In the genomic region with DNA sequence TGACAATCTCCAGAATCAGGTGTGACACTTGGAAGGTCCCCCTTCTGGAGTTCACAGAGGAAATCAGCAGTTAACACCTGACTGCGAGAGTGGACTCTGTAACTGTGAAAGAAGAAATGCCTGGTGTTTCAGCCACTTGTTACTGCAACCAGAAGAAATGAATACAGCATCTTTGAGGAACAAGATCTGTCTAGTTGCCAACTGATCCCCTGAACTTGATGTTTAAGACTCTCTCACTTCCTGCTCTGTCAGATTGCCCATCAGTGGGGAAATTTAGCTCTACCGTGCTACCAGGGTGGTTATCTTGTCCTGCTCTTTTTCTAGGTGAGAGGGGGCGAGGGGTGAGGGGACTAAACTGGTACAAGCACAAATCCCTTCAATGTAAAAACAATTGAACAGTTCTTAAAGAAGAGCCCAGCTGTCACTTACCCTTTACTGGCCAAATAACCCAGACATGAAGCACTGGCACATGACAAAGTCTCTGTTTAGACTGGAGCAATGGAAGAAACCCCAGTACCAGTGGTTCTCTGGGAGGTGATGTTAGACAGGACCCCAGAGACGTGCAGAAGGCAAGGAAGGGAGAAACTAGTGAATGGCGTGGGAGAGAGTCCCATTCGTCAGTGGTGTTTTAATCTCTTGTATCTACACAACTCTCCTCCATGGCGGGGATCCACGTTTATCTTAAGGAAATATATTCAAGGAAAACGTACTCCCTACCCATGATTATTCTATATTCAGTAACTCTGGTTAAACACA, we compare ENCODE assay signal across 25 mouse cellular contexts.
A peak's percentile ranks its signal among the peaks of the same experiment; 100 is the strongest.
DNase-seq lines count a peak whose midpoint lies in the region; ATAC-seq and TF ChIP-seq lines count a peak whose summit lies in the region.
"Had no signal": no experiment of that assay in that cellular context is flagged by ENCODE, and none has a peak within 500 bp of the region (broad histone marks: within the 10 kb centered on the region; RNA-seq: fewer than 3 reads in every experiment).

No protein-coding gene starts in this region.

- peak overlapping the region; percentile 65 for H3K27ac ChIP-seq in intestine, embryonic 14.5 days (ENCODE audit: low read depth)
- H3K27ac ChIP-seq in intestine, postnatal 0 days (ENCODE audit: low read depth, low read length), result no peak overlapping the region
- peak overlapping the region; percentile 14; the same call in 1 of the 2 replicates for H3K27ac ChIP-seq in small intestine, adult 2 months (ENCODE audit: insufficient read depth, low read depth, low read length)
- no peak overlapping the region for H3K27ac ChIP-seq in cerebellum, adult 2 months (ENCODE audit: insufficient read depth, low read length)
- H3K27ac ChIP-seq: embryonic facial prominence, embryonic 12.5 days; hindbrain, embryonic 12.5 days; kidney, postnatal 0 days; limb, embryonic 13.5 days; liver, embryonic 15.5 days; neural tube, embryonic 12.5 days had no signal

- no peak for DNase-seq in intestine, embryonic 14.5 days (ENCODE audit: low spot score)
- peak; percentile 50 for DNase-seq in A20 (ENCODE audit: low read depth, low spot score)
- DNase-seq in cerebellum, adult 2 months, result no peak
- DNase-seq: adrenal gland, adult 2 months; cerebellum, adult 9-11 months; heart, postnatal 10 days; kidney, adult 11 months; layer of hippocampus, postnatal 36 days; spleen, adult 18-20 months; thymus, postnatal 36 days had no signal

- TF ChIP-seq POLR2A in small intestine, adult 2 months (IDR thresholded peaks at IDR 0.05; ENCODE audit: low read depth, low read length), result no peak
- TF ChIP-seq POLR2A in cerebellum, adult 2 months (IDR thresholded peaks at IDR 0.05; ENCODE audit: borderline replicate concordance, insufficient read depth, low read length), result no peak

- H3K27me3 ChIP-seq in intestine, embryonic 14.5 days (replicated peaks; ENCODE audit: control insufficient read depth, insufficient read depth, low read length), result no peaks in the 10 kb centered on the region
- H3K27me3 ChIP-seq in intestine, postnatal 0 days (replicated peaks; ENCODE audit: control insufficient read depth, insufficient read depth, low read length), result no peaks in the 10 kb centered on the region
- H3K27me3 ChIP-seq in small intestine, adult 2 months (ENCODE audit: control insufficient read depth, insufficient read depth, low read length), result no peaks in the 10 kb centered on the region
- no peaks in the 10 kb centered on the region for H3K27me3 ChIP-seq in cerebellum, adult 2 months (ENCODE audit: control insufficient read depth, insufficient read depth, low read length)
- H3K27me3 ChIP-seq: embryonic facial prominence, embryonic 12.5 days; hindbrain, embryonic 12.5 days; limb, embryonic 13.5 days; liver, embryonic 15.5 days; neural tube, embryonic 12.5 days had no signal

- peak; percentile 66; the same call in 1 of the 2 replicates for ATAC-seq in intestine, embryonic 14.5 days (replicated peaks; ENCODE audit: low FRiP score, low TSS enrichment, low read depth)
- ATAC-seq in intestine, postnatal 0 days, result no peak
- peak; percentile 41 for ATAC-seq in granulocyte monocyte progenitor cell, adult 5-6 weeks (replicated peaks; ENCODE audit: poor library complexity, severe bottlenecking)
- ATAC-seq in megakaryocyte-erythroid progenitor cell, adult 5-6 weeks (replicated peaks; ENCODE audit: low FRiP score, low TSS enrichment, poor library complexity, severe bottlenecking), result no peak
- ATAC-seq: forebrain, embryonic 14.5 days; lung, postnatal 0 days had no signal

- 43% methylated on average over 9 of the region's 9 CpGs for WGBS in intestine, embryonic 14.5 days
- 65% methylated on average over 9 of the region's 9 CpGs for WGBS in intestine, postnatal 0 days
- WGBS in small intestine, adult 2 months, result 70% methylated on average over 9 of the region's 9 CpGs
- 87% methylated on average over 9 of the region's 9 CpGs for WGBS in cerebellum, adult 2 months

- no peak overlapping the region for H3K4me2 ChIP-seq in intestine, embryonic 14.5 days (ENCODE audit: low read length)
- H3K4me2 ChIP-seq in intestine, postnatal 0 days (replicated peaks; ENCODE audit: low read depth), result no peak overlapping the region
- H3K4me2 ChIP-seq: embryonic facial prominence, embryonic 12.5 days; heart, embryonic 11.5 days; hindbrain, embryonic 12.5 days; limb, embryonic 13.5 days; liver, embryonic 15.5 days; midbrain, embryonic 11.5 days; neural tube, embryonic 12.5 days had no signal

- H3K9ac ChIP-seq in intestine, embryonic 14.5 days (ENCODE audit: low read length), result no peak overlapping the region
- no peak overlapping the region for H3K9ac ChIP-seq in intestine, postnatal 0 days (ENCODE audit: low read depth, low read length)
- H3K9ac ChIP-seq: embryonic facial prominence, embryonic 12.5 days; hindbrain, embryonic 12.5 days; limb, embryonic 13.5 days; liver, embryonic 15.5 days; neural tube, embryonic 12.5 days had no signal

- H3K36me3 ChIP-seq in intestine, embryonic 14.5 days (ENCODE audit: control insufficient read depth, insufficient read depth, low read length), result no peaks in the 10 kb centered on the region
- H3K36me3 ChIP-seq in intestine, postnatal 0 days (ENCODE audit: control insufficient read depth, insufficient read depth), result no peaks in the 10 kb centered on the region
- no peaks in the 10 kb centered on the region for H3K36me3 ChIP-seq in small intestine, adult 2 months (ENCODE audit: control insufficient read depth, insufficient read depth, low read length)
- H3K36me3 ChIP-seq: embryonic facial prominence, embryonic 12.5 days; hindbrain, embryonic 12.5 days; limb, embryonic 13.5 days; liver, embryonic 15.5 days; neural tube, embryonic 12.5 days had no signal

- H3K4me3 ChIP-seq in intestine, embryonic 14.5 days (ENCODE audit: low read depth, low read length), result no peak overlapping the region
- H3K4me3 ChIP-seq in intestine, postnatal 0 days (ENCODE audit: low read depth, low read length), result no peak overlapping the region
- H3K4me3 ChIP-seq in small intestine, adult 2 months (ENCODE audit: low read depth, low read length), result no peak overlapping the region
- no peak overlapping the region for H3K4me3 ChIP-seq in cerebellum, adult 2 months (replicated peaks; ENCODE audit: insufficient read depth, low read depth, low read length)
- H3K4me3 ChIP-seq: embryonic facial prominence, embryonic 12.5 days; erythroblast, embryonic 14.5 days; hindbrain, embryonic 12.5 days; limb, embryonic 13.5 days; liver, embryonic 15.5 days; neural tube, embryonic 12.5 days had no signal

- peaks cover 11% of the 10 kb centered on the region; the same call in 1 of the 2 replicates for H3K4me1 ChIP-seq in intestine, embryonic 14.5 days (replicated peaks; ENCODE audit: control insufficient read depth, insufficient read depth, low read length)
- no peaks in the 10 kb centered on the region for H3K4me1 ChIP-seq in intestine, postnatal 0 days (replicated peaks; ENCODE audit: control insufficient read depth, insufficient read depth, low read length)
- no peaks in the 10 kb centered on the region for H3K4me1 ChIP-seq in small intestine, adult 2 months (ENCODE audit: control insufficient read depth, insufficient read depth, insufficient read length, low read length)
- H3K4me1 ChIP-seq in cerebellum, adult 2 months (ENCODE audit: control insufficient read depth, insufficient read depth, low read length), result no peaks in the 10 kb centered on the region
- H3K4me1 ChIP-seq: embryonic facial prominence, embryonic 12.5 days; hindbrain, embryonic 12.5 days; limb, embryonic 13.5 days; liver, embryonic 15.5 days; neural tube, embryonic 12.5 days had no signal

- no peak for TF ChIP-seq CTCF in intestine, postnatal 0 days (IDR thresholded peaks at IDR 0.05; ENCODE audit: low read depth)
- no peak for TF ChIP-seq CTCF in small intestine, adult 2 months (IDR thresholded peaks at IDR 0.05; ENCODE audit: extremely low read depth, insufficient read length, insufficient replicate concordance, low read depth, low read length)
- TF ChIP-seq CTCF in cerebellum, adult 2 months (IDR thresholded peaks at IDR 0.05; ENCODE audit: borderline replicate concordance, insufficient read depth, low read depth, low read length), result no peak

- H3K9me3 ChIP-seq in intestine, embryonic 14.5 days (ENCODE audit: control insufficient read depth, low read length), result no peaks in the 10 kb centered on the region
- no peaks in the 10 kb centered on the region for H3K9me3 ChIP-seq in intestine, postnatal 0 days (ENCODE audit: control insufficient read depth)
- H3K9me3 ChIP-seq: embryonic facial prominence, embryonic 12.5 days; hindbrain, embryonic 12.5 days; limb, embryonic 13.5 days; liver, embryonic 15.5 days; neural tube, embryonic 12.5 days had no signal

Comparison
In these comparisons a context has a peak if more than half of its experiments do, and no peak if none do; other contexts are left out.
1. ATAC-seq: peak in intestine, embryonic 14.5 days (single experiment) and granulocyte monocyte progenitor cell, adult 5-6 weeks (single experiment); none in intestine, postnatal 0 days (single experiment) and megakaryocyte-erythroid progenitor cell, adult 5-6 weeks (single experiment).
2. H3K27ac ChIP-seq: peak in intestine, embryonic 14.5 days (single experiment) and small intestine, adult 2 months (single experiment); none in intestine, postnatal 0 days (single experiment) and cerebellum, adult 2 months (single experiment).